Mouse (Mus musculus) bone marrow, adult 2 months (tissue): ENCODE results near the gene Fcrl1. TPM values are rescaled to one million over a fixed set of nuclear protein-coding genes. Genes with fewer than 3 reads are reported as not detected.
"Not testable (repeated sequence)": the region's sequence is repeated elsewhere in the genome, so short reads cannot be mapped to it uniquely, and the experiment has no call there.

Experiments used
- H3K27ac ChIP-seq: fragments of 200-500 bp; 2 replicates; pipeline ENCODE4 v1.5.1; 2012; ENCODE audit warnings: low read depth, mild to moderate bottlenecking, control low read depth, inconsistent platforms, low read length; ENCODE audit not compliant: control insufficient read depth, poor library complexity, insufficient read depth
- H3K4me1 ChIP-seq: fragments of 200-500 bp; 2 replicates; pipeline ENCODE4 v1.6.1; 2011; ENCODE audit warnings: low read length; ENCODE audit not compliant: control insufficient read depth, insufficient read depth
- H3K4me3 ChIP-seq: fragments of 200-500 bp; replicated peaks from 2 replicates; pipeline ENCODE3; 2011; ENCODE audit warnings: mild to moderate bottlenecking, low read depth, low read length, control low read depth; ENCODE audit not compliant: control insufficient read depth
- CTCF ChIP-seq: fragments of 200-500 bp; IDR thresholded peaks from 2 replicates; pipeline ENCODE4 v1.5.1; 2011; ENCODE audit warnings: low read length, control low read depth; ENCODE audit not compliant: control insufficient read depth, insufficient read depth
- POLR2A ChIP-seq: fragments of 200-500 bp; IDR thresholded peaks from 2 replicates; pipeline ENCODE4 v1.6.1; 2011; ENCODE audit warnings: low read depth, mild to moderate bottlenecking, control low read depth, low read length, borderline replicate concordance; ENCODE audit not compliant: control insufficient read depth
- WGBS: fragments of 180-500 bp; shearing (Covaris S2); methylation state at CpG from one replicate; pipeline ENCODE4 v1.1.7; 2018; 5-methylcytosine and 5-hydroxymethylcytosine counted together
- polyA plus RNA-seq: library from polyadenylated mRNA; stranded (reverse); fragments of >200 nt; gene quantifications from 2 replicates; pipeline ENCODE4 v1.2.4, GENCODE M21; 2011; ENCODE audit warnings: low replicate concordance; ENCODE audit not compliant: missing spikeins, insufficient read depth, insufficient read length

Fcrl1 gene
- polyA plus RNA-seq, 1 experiment = 14.9 TPM

DNA sequence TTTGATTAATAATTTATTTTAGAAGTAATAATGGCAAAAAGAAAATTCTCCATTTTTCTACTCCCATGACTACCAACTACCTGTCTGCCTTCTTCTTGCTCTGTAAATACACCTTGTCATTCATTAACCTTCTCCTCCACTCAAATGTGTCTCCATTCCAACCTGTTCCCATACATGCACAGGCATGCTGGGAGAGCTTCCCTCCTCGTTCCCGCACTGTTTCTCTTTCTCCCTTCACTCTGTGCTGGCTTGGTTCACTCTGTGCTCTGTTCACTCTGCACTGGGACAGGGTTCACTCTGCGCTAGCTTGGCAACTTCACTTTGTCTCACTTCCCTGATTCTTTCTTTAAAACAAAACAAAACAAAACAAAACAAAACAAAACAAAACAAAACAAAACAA is 1.0 kb downstream of the Fcrl1 start:
- H3K4me3 ChIP-seq = peak overlapping the region; percentile 56
- peak overlapping the region; percentile 31; the same call in 1 of the 2 replicates for H3K27ac ChIP-seq
- 64% methylated on average over 3 of the region's 3 CpGs for WGBS
- no peak for TF ChIP-seq POLR2A
- TF ChIP-seq CTCF = no peak
- peaks cover 4% of the 10 kb centered on the region for H3K4me1 ChIP-seq

DNA sequence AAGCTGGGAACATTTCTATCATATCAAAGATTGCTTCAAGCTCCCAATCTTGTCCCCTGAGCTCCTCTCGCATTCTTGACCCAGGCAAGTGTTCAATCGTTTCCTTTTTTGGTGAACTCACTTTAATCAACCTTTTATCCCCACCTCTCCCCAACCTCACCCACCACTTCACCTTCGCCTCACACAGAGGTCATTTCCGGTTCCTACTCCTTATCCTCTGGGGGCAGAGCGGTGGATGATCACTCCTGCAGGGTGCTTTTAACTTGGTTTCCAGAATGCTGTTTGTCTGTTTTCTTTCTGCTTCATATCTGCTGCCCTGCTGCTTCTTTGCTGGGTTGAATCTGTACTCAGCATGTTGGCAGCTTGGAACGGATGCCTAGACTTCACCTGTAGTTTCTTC is 1.5 kb downstream of the Fcrl1 start:
- Histone ChIP-seq H3K4me3 (peak overlapping the region; percentile 19), H3K4me1 (peaks cover 4% of the 10 kb centered on the region), H3K27ac (peak overlapping the region; percentile 11)
- TF ChIP-seq CTCF (no peak), POLR2A (no peak)
- 60% methylated on average over 6 of the region's 6 CpGs for WGBS

DNA sequence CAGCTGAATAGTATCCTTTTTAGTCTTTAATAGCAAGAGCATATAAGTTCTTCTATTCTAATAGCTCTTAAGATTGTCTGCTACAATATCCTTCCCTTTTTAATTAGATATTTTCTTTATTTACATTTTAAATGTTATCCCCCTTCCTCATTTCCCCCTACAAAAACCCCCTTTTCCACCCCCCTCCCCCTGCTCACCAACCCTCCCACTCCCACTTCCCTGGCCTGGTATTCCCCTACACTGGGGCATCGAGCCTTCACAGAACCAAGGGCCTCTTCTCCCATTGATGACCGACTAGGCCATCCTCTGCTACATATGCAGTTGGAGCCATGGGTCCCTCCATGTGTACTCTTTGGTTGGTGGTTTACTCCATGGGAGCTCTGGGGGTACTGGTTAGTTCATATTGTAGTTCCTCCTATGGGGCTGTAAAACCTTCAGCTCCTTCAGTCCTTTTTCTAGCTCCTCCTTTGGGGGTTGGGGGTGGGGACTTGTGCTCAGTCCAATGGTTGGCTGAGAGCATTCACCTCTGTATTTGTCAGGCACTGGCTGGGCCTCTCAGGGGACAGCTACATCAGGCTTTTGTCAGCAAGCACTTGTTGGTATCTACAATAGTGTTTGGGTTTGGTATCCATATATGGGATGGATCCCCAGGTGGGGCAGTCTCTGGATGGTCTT is 3.6 kb downstream of the Fcrl1 start:
- H3K4me3 ChIP-seq, H3K4me1 ChIP-seq, H3K27ac ChIP-seq: not testable (repeated sequence)
- 71% methylated on average over 2 of the region's 2 CpGs for WGBS

DNA sequence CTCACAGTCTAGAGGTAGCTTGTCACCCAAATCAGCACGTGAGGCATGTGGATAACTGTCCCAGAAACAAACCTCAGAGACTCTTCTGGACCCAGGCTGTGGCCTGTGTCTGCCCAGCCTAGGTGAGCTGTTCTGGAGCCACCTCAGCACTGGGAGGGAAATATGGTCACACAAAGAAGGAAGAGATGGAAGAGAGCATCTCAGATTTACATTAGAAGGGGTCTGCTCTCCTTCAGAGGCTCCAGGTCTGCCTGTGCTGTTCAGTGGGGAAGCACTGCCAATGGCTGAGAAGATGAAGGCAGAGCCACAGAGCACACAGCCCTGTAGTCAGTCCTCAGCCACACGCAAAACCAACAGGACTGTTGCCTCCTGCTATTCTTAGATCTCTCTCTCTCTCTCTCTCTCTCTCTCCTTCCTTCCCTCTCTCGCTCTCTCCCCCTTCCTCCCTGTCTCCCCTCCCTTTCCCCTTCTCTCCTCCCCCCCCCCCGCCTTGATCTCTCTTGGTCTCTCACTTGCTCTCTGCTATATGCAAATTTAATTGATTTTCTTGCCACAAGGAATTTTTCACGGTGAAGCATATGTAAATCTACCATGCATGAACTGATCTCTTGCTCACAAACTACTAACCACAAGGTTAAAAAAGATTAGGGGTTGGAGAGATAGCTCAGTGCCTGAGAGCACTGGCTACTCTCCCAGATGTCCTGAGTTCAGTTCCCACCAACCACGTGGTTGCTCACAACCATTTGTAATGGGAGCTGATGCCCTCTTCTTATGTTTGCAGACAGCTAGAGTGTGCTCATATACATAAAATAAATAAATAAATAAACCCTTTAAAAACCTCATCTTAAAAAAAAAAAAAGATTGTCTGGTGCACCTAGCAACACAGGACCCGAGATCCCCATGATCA is 5.9 kb downstream of the Fcrl1 start:
- Histone ChIP-seq H3K4me3 (no peak overlapping the region), H3K27ac (peak overlapping the region; percentile 47), H3K4me1 (peaks cover 1% of the 10 kb centered on the region)
- 21% methylated on average over 7 of the region's 7 CpGs for WGBS
- no peak for TF ChIP-seq CTCF
- TF ChIP-seq POLR2A = no peak

DNA sequence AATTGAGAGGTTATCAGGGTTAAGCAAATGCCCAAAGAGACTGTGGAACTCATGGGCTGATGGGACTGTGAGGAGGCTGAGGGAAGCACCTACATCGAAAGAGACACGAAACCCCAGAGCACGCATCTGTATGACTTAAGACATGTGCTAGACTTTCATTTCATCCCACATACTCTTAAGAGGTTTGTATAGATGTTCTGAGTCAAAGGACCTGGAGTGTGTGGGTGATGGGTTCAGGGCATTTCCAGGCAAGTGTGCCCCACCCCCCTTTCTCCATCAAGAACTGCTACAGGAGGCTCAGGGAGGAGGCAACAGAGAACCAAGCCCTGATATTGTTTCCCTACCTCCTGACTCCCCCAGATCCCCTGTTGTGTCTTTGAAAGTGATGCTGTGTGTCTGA is 7.1 kb downstream of the Fcrl1 start:
- H3K27ac ChIP-seq = no peak overlapping the region
- no peak overlapping the region for H3K4me3 ChIP-seq
- no peak for TF ChIP-seq CTCF
- TF ChIP-seq POLR2A = no peak
- no peaks in the 10 kb centered on the region; the same call in none of the 2 replicates for H3K4me1 ChIP-seq
- 81% methylated on average over 3 of the region's 3 CpGs for WGBS

DNA sequence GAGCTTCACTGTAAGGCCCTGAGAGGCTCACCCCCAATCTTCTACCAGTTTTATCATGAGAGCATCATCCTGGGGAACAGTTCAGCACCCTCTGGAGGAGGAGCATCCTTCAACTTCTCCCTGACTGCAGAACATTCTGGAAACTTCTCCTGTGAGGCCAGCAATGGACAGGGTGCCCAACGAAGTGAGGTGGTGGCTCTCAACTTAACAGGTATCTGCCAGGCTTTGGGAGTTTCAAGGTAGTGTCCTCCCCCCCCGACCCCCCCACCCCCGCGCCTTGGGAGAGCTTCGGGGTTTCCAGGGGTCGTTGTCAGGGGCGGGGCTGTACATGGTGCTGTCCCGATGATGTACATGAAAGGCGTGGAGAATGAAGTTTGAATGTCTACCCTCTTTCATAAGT is 8.9 kb downstream of the Fcrl1 start:
- TF ChIP-seq CTCF = no peak
- no peaks in the 10 kb centered on the region; the same call in none of the 2 replicates for H3K4me1 ChIP-seq
- 71% methylated on average over 9 of the region's 9 CpGs for WGBS
- no peak overlapping the region for H3K27ac ChIP-seq
- H3K4me3 ChIP-seq = no peak overlapping the region

DNA sequence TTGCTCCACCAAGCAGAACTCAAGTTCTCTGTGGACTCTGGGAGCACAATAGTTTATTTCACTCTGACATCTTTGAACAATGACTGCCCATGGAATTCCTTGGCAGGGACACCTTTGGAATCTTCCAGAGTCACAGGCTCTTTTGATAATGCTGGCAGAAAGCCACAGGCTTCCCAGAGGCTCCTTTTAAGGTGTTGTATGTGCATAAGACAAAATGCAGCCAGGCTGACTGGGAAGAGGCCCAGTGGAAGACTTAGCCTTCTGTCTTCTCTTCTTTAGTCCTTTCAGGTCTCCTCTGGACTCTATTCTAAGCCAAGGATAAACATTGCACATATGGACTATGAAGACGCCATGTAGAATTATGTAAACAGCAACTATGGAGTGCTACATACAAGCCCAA is 14.7 kb downstream of the Fcrl1 start:
- TF ChIP-seq POLR2A = no peak
- no peak for TF ChIP-seq CTCF
- Histone ChIP-seq H3K27ac (no peak overlapping the region), H3K4me1 (no peaks in the 10 kb centered on the region), H3K4me3 (no peak overlapping the region)
- 75% methylated on average over 1 of the region's 1 CpGs for WGBS

DNA sequence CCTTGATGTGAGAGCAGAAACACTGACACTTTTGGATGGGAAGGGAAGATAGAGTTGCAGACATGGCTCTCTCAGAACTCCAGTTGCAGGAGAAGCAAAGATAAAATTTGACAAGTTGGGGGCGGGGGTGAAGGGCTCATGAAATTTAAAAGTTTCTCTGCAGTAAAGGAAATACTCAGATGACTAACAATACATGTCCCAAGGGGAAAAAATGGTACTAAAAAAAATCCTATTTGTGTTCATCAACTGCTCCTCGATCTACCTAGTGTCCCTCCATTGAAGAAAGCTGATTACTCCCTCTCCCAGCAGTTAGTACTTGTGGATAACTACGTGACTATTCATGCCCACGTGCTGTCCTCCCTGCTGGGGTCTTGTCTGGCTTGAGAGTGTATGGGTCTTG is 22.6 kb downstream of the Fcrl1 start:
- H3K4me3 ChIP-seq = no peak overlapping the region
- no peak for TF ChIP-seq POLR2A
- TF ChIP-seq CTCF = no peak
- H3K27ac ChIP-seq = no peak overlapping the region
- no peaks in the 10 kb centered on the region; the same call in 1 of the 2 replicates for H3K4me1 ChIP-seq
- WGBS = 64% methylated on average over 4 of the region's 4 CpGs

DNA sequence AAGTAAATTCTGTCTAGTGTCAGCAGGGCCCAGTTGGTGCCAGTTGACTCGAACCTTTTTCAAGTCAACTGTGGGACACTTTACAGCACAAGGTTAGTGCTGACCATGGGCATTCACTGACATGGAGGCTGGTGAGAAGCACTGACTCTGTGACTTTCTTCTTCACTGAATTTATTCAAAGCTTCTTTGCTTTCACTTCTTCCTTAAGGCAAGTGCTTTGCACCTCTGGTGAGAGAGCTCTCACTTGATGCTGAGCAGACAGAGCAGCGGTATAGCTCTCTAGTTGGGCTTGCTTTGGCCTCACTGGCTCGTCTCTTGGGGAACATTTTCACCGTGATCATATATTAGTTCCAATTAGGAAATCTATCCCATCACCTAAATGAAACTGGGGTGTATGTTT is 23.7 kb downstream of the Fcrl1 start:
- WGBS = 69% methylated on average over 4 of the region's 4 CpGs
- no peak overlapping the region for H3K27ac ChIP-seq
- TF ChIP-seq POLR2A = no peak
- no peak overlapping the region for H3K4me3 ChIP-seq
- H3K4me1 ChIP-seq = no peaks in the 10 kb centered on the region; the same call in 1 of the 2 replicates
